Mouse (Mus musculus) ES-Bruce4 (cell line): ENCODE results near the gene Gnl1. TPM values are rescaled to one million over a fixed set of nuclear protein-coding genes. Genes with fewer than 3 reads are reported as not detected.
"Not testable (repeated sequence)": the region's sequence is repeated elsewhere in the genome, so short reads cannot be mapped to it uniquely, and the experiment has no call there.

Source experiments
- H3K27ac ChIP-seq: 2 replicates; pipeline ENCODE4 v1.5.1; 2012; ENCODE audit warnings: low read length, inconsistent platforms; ENCODE audit not compliant: insufficient read depth
- H3K27me3 ChIP-seq: 2 replicates; pipeline ENCODE4 v1.6.1; 2012; ENCODE audit warnings: mild to moderate bottlenecking, low read length, inconsistent platforms; ENCODE audit not compliant: control insufficient read depth, poor library complexity, insufficient read depth, severe bottlenecking
- H3K36me3 ChIP-seq: 2 replicates; pipeline ENCODE4 v1.6.1; 2012; ENCODE audit warnings: inconsistent platforms, mild to moderate bottlenecking, low read length, moderate library complexity; ENCODE audit not compliant: control insufficient read depth, poor library complexity, insufficient read depth, severe bottlenecking
- H3K4me1 ChIP-seq: one replicate; pipeline ENCODE4 v1.8.1; 2011; ENCODE audit warnings: low read length; ENCODE audit not compliant: control insufficient read depth, insufficient read depth
- H3K4me3 ChIP-seq: 2 replicates; pipeline ENCODE4 v1.5.1; 2011; ENCODE audit warnings: low read depth, mild to moderate bottlenecking, low read length
- H3K9ac ChIP-seq: 2 replicates; pipeline ENCODE4 v1.6.1; 2012; ENCODE audit warnings: low read depth, mild to moderate bottlenecking, inconsistent platforms; ENCODE audit not compliant: poor library complexity, severe bottlenecking
- H3K9me3 ChIP-seq: replicated peaks from 2 replicates; pipeline ENCODE4 v1.6.1; 2012; ENCODE audit warnings: mild to moderate bottlenecking, low read length, inconsistent platforms; ENCODE audit not compliant: control insufficient read depth, poor library complexity, insufficient read depth, severe bottlenecking
- CTCF ChIP-seq: IDR thresholded peaks from one replicate; pipeline ENCODE4 v1.8.1; 2011; ENCODE audit warnings: low read depth, low read length
- EP300 ChIP-seq: IDR thresholded peaks from 2 replicates; pipeline ENCODE4 v1.6.1; 2011; ENCODE audit warnings: low read depth, low read length; ENCODE audit not compliant: insufficient read depth
- POLR2A ChIP-seq: IDR thresholded peaks from one replicate; pipeline ENCODE4 v1.8.1; 2011; ENCODE audit warnings: low read length; ENCODE audit not compliant: insufficient read depth
- polyA plus RNA-seq: library from polyadenylated mRNA; stranded (reverse); fragments of >200 nt; gene quantifications from 2 replicates; pipeline ENCODE4 v1.2.4, GENCODE M21; 2011; ENCODE audit warnings: low read depth; ENCODE audit not compliant: missing spikeins, insufficient read depth, insufficient read length

Gnl1 gene
- polyA plus RNA-seq, 1 experiment = 37.0 TPM

GRCm38 (mm10) chr17:36023710-36024654 lies 44.3 kb downstream of the Gnl1 start:
- H3K4me1 ChIP-seq = no peaks in the 10 kb centered on the region
- H3K27ac ChIP-seq = no peak overlapping the region
- TF ChIP-seq POLR2A = no peak
- H3K9me3 ChIP-seq = peaks cover 16% of the 10 kb centered on the region
- no peak overlapping the region for H3K4me3 ChIP-seq
- no peak overlapping the region for H3K9ac ChIP-seq
- no peaks in the 10 kb centered on the region for H3K27me3 ChIP-seq
- H3K36me3 ChIP-seq = no peaks in the 10 kb centered on the region

- TF ChIP-seq EP300 (no peak), CTCF (no peak), POLR2A (no peak)
- Histone ChIP-seq H3K9me3 (peaks cover 16% of the 10 kb centered on the region), H3K36me3 (no peaks in the 10 kb centered on the region), H3K27ac (no peak overlapping the region), H3K4me3 (no peak overlapping the region), H3K4me1 (no peaks in the 10 kb centered on the region), H3K9ac (no peak overlapping the region), H3K27me3 (no peaks in the 10 kb centered on the region)
Observed at GRCm38 (mm10) chr17:36025197-36025596, 45.5 kb downstream of the Gnl1 start.

GRCm38 (mm10) chr17:36025901-36026300 lies 46.2 kb downstream of the Gnl1 start:
- Histone ChIP-seq H3K4me1 (no peaks in the 10 kb centered on the region), H3K9ac (no peak overlapping the region), H3K36me3 (no peaks in the 10 kb centered on the region), H3K27ac (no peak overlapping the region), H3K4me3 (no peak overlapping the region), H3K9me3 (peaks cover 16% of the 10 kb centered on the region), H3K27me3 (no peaks in the 10 kb centered on the region)
- TF ChIP-seq CTCF (no peak), EP300 (no peak), POLR2A (no peak)

- no peak overlapping the region for H3K9ac ChIP-seq
- H3K4me3 ChIP-seq = no peak overlapping the region
- H3K36me3 ChIP-seq = no peaks in the 10 kb centered on the region
- no peaks in the 10 kb centered on the region for H3K27me3 ChIP-seq
- no peak for TF ChIP-seq EP300
- peaks cover 16% of the 10 kb centered on the region for H3K9me3 ChIP-seq
- no peak overlapping the region for H3K27ac ChIP-seq
- H3K4me1 ChIP-seq = no peaks in the 10 kb centered on the region
Observed at GRCm38 (mm10) chr17:36027663-36028062, 48.0 kb downstream of the Gnl1 start.

GRCm38 (mm10) chr17:36028879-36029619 lies 49.4 kb downstream of the Gnl1 start:
- TF ChIP-seq CTCF (no peak), POLR2A (no peak), EP300 (no peak)
- Histone ChIP-seq H3K9ac (no peak overlapping the region), H3K4me1 (no peaks in the 10 kb centered on the region), H3K36me3 (no peaks in the 10 kb centered on the region), H3K27ac (no peak overlapping the region), H3K27me3 (no peaks in the 10 kb centered on the region), H3K9me3 (peaks cover 16% of the 10 kb centered on the region), H3K4me3 (no peak overlapping the region)

- not testable (repeated sequence) for H3K36me3 ChIP-seq, H3K9ac ChIP-seq, H3K4me3 ChIP-seq, H3K27me3 ChIP-seq, H3K27ac ChIP-seq, H3K4me1 ChIP-seq
- peaks cover 16% of the 10 kb centered on the region for H3K9me3 ChIP-seq
Observed at GRCm38 (mm10) chr17:36030046-36030702, 50.5 kb downstream of the Gnl1 start.

GRCm38 (mm10) chr17:36030703-36031582 lies 51.3 kb downstream of the Gnl1 start:
- not testable (repeated sequence) for H3K9ac ChIP-seq, H3K4me3 ChIP-seq

More at GRCm38 (mm10) chr17:36030703-36031582, 51.3 kb downstream of the Gnl1 start:
- not testable (repeated sequence) for H3K36me3 ChIP-seq, H3K27me3 ChIP-seq, H3K27ac ChIP-seq, H3K4me1 ChIP-seq
- H3K9me3 ChIP-seq = peaks cover 11% of the 10 kb centered on the region
